Mouse (Mus musculus): Measurements from ENCODE around the gene Hapln4. TPM values are rescaled to one million over a fixed set of nuclear protein-coding genes. Genes with fewer than 3 reads are reported as not detected.

Hapln4 gene
- polyA plus RNA-seq, 1 experiment from 2014 or later: 0.02 TPM

- H3K4me3 ChIP-seq (ENCODE audit: low read depth, low read length): no peak overlapping the region
- no peak for DNase-seq
- H3K4me2 ChIP-seq (ENCODE audit: low read depth, low read length): no peak overlapping the region
- no peak for ATAC-seq
- WGBS (ENCODE audit: insufficient replicate concordance): 86% methylated on average over 2 of the region's 2 CpGs
- no peak overlapping the region for H3K27ac ChIP-seq (ENCODE audit: low read depth)
- no peaks in the 10 kb centered on the region for H3K9me3 ChIP-seq (ENCODE audit: low read length)
- no peak overlapping the region for H3K9ac ChIP-seq (replicated peaks)
- no peak for TF ChIP-seq EP300 (IDR thresholded peaks at IDR 0.05; ENCODE audit: low read depth)
- peaks cover 15% of the 10 kb centered on the region for H3K4me1 ChIP-seq (ENCODE audit: insufficient read depth)
- peaks cover 53% of the 10 kb centered on the region for H3K27me3 ChIP-seq (ENCODE audit: insufficient read depth, low read length)
- H3K36me3 ChIP-seq (replicated peaks; ENCODE audit: insufficient read depth, low read length): no peaks in the 10 kb centered on the region
Measured at GRCm38 (mm10) chr8:70081976-70082375, 1.3 kb upstream of the Hapln4 start.

- Histone ChIP-seq H3K4me2 (ENCODE audit: low read depth, low read length) (peak overlapping the region; percentile 68), H3K36me3 (replicated peaks; ENCODE audit: insufficient read depth, low read length) (no peaks in the 10 kb centered on the region), H3K27ac (ENCODE audit: low read depth) (no peak overlapping the region), H3K4me3 (ENCODE audit: low read depth, low read length) (peak overlapping the region; percentile 41), H3K9me3 (ENCODE audit: low read length) (no peaks in the 10 kb centered on the region), H3K27me3 (ENCODE audit: insufficient read depth, low read length) (peaks cover 77% of the 10 kb centered on the region), H3K9ac (replicated peaks) (no peak overlapping the region; the same call in 1 of the 2 replicates), H3K4me1 (ENCODE audit: insufficient read depth) (peaks cover 20% of the 10 kb centered on the region)
- TF ChIP-seq CTCF (IDR thresholded peaks at IDR 0.05; ENCODE audit: low read depth): no peak
- TF ChIP-seq EP300 (IDR thresholded peaks at IDR 0.05; ENCODE audit: low read depth): no peak
- 3% methylated on average over 71 of the region's 71 CpGs for WGBS (ENCODE audit: insufficient replicate concordance)
- no peak for ATAC-seq
- no peak for DNase-seq
Measured at GRCm38 (mm10) chr8:70084191-70085065, 1.2 kb downstream of the Hapln4 start.

- Histone ChIP-seq H3K4me1 (ENCODE audit: insufficient read depth) (peaks cover 20% of the 10 kb centered on the region), H3K36me3 (replicated peaks; ENCODE audit: insufficient read depth, low read length) (no peaks in the 10 kb centered on the region), H3K9ac (replicated peaks) (no peak overlapping the region), H3K9me3 (ENCODE audit: low read length) (no peaks in the 10 kb centered on the region), H3K4me3 (ENCODE audit: low read depth, low read length) (no peak overlapping the region), H3K4me2 (ENCODE audit: low read depth, low read length) (no peak overlapping the region), H3K27ac (ENCODE audit: low read depth) (no peak overlapping the region), H3K27me3 (ENCODE audit: insufficient read depth, low read length) (peaks cover 89% of the 10 kb centered on the region)
- no peak for ATAC-seq
- 38% methylated on average over 1 of the region's 1 CpGs for WGBS (ENCODE audit: insufficient replicate concordance)
- TF ChIP-seq CTCF (IDR thresholded peaks at IDR 0.05; ENCODE audit: low read depth): no peak
- TF ChIP-seq EP300 (IDR thresholded peaks at IDR 0.05; ENCODE audit: low read depth): no peak
- no peak for DNase-seq
Measured at GRCm38 (mm10) chr8:70086151-70086550, 2.9 kb downstream of the Hapln4 start.

GRCm38 (mm10) chr8:70087237-70087636 lies 4.0 kb downstream of the Hapln4 start:
- H3K36me3 ChIP-seq (replicated peaks; ENCODE audit: insufficient read depth, low read length): no peaks in the 10 kb centered on the region
- no peak overlapping the region for H3K4me3 ChIP-seq (ENCODE audit: low read depth, low read length)
- TF ChIP-seq EP300 (IDR thresholded peaks at IDR 0.05; ENCODE audit: low read depth): no peak
- TF ChIP-seq CTCF (IDR thresholded peaks at IDR 0.05; ENCODE audit: low read depth): no peak
- H3K27me3 ChIP-seq (ENCODE audit: insufficient read depth, low read length): peaks cover 83% of the 10 kb centered on the region
- H3K9me3 ChIP-seq (ENCODE audit: low read length): no peaks in the 10 kb centered on the region
- no peak overlapping the region for H3K27ac ChIP-seq (ENCODE audit: low read depth)
- DNase-seq (peak; percentile 39), ATAC-seq (no peak)
- no peak overlapping the region for H3K9ac ChIP-seq (replicated peaks)
- H3K4me2 ChIP-seq (ENCODE audit: low read depth, low read length): no peak overlapping the region
- peaks cover 20% of the 10 kb centered on the region for H3K4me1 ChIP-seq (ENCODE audit: insufficient read depth)
- 8% methylated on average over 7 of the region's 7 CpGs for WGBS (ENCODE audit: insufficient replicate concordance)

- H3K27me3 ChIP-seq (ENCODE audit: insufficient read depth, low read length): peaks cover 75% of the 10 kb centered on the region
- H3K4me1 ChIP-seq (ENCODE audit: insufficient read depth): peaks cover 19% of the 10 kb centered on the region
- H3K36me3 ChIP-seq (replicated peaks; ENCODE audit: insufficient read depth, low read length): no peaks in the 10 kb centered on the region
- no peak overlapping the region for H3K4me2 ChIP-seq (ENCODE audit: low read depth, low read length)
- TF ChIP-seq EP300 (IDR thresholded peaks at IDR 0.05; ENCODE audit: low read depth) (no peak), CTCF (IDR thresholded peaks at IDR 0.05; ENCODE audit: low read depth) (peak; percentile 71)
- DNase-seq (peak; percentile 50), ATAC-seq (no peak)
- 5% methylated on average over 54 of the region's 56 CpGs for WGBS (ENCODE audit: insufficient replicate concordance)
- H3K9me3 ChIP-seq (ENCODE audit: low read length): no peaks in the 10 kb centered on the region
- H3K4me3 ChIP-seq (ENCODE audit: low read depth, low read length): no peak overlapping the region
- H3K27ac ChIP-seq (ENCODE audit: low read depth): no peak overlapping the region
- no peak overlapping the region for H3K9ac ChIP-seq (replicated peaks)
Measured at GRCm38 (mm10) chr8:70087836-70088650, 4.8 kb downstream of the Hapln4 start.

- TF ChIP-seq CTCF (IDR thresholded peaks at IDR 0.05; ENCODE audit: low read depth) (no peak), EP300 (IDR thresholded peaks at IDR 0.05; ENCODE audit: low read depth) (no peak)
- Histone ChIP-seq H3K27me3 (ENCODE audit: insufficient read depth, low read length) (peaks cover 62% of the 10 kb centered on the region), H3K4me2 (ENCODE audit: low read depth, low read length) (no peak overlapping the region), H3K9me3 (ENCODE audit: low read length) (no peaks in the 10 kb centered on the region), H3K27ac (ENCODE audit: low read depth) (no peak overlapping the region), H3K4me3 (ENCODE audit: low read depth, low read length) (no peak overlapping the region), H3K36me3 (replicated peaks; ENCODE audit: insufficient read depth, low read length) (no peaks in the 10 kb centered on the region), H3K9ac (replicated peaks) (no peak overlapping the region), H3K4me1 (ENCODE audit: insufficient read depth) (peaks cover 7% of the 10 kb centered on the region; the same call in 1 of the 2 replicates)
- no peak for DNase-seq
- no peak for ATAC-seq
- WGBS (ENCODE audit: insufficient replicate concordance): 61% methylated on average over 9 of the region's 9 CpGs
Measured at GRCm38 (mm10) chr8:70089296-70089960, 6.2 kb downstream of the Hapln4 start.

All from liver, postnatal 0 days (tissue).